In genomic region chr17:34032806-34033205, GRCm38 (mm10) we compare ENCODE assay signal across 8 mouse cellular contexts. TPM values are rescaled to one million over a fixed set of nuclear protein-coding genes. Genes with fewer than 3 reads are reported as not detected.
DNase-seq lines count a peak whose midpoint lies in the region; ATAC-seq and TF ChIP-seq lines count a peak whose summit lies in the region.

No protein-coding gene starts in this region.

- no peak overlapping the region for H3K27ac ChIP-seq in hindbrain, embryonic 12.5 days
- peak overlapping the region; percentile 97 for H3K27ac ChIP-seq in liver, embryonic 16.5 days (ENCODE audit: low read length)
- H3K27ac ChIP-seq in stomach, postnatal 0 days (replicated peaks) = peak overlapping the region; percentile 98

- peak overlapping the region; percentile 98 for H3K9ac ChIP-seq in hindbrain, embryonic 12.5 days
- H3K9ac ChIP-seq in liver, embryonic 16.5 days (ENCODE audit: low read depth, low read length) = peak overlapping the region; percentile 97
- peak overlapping the region; percentile 96 for H3K9ac ChIP-seq in stomach, postnatal 0 days (ENCODE audit: low read length)

- no peak for TF ChIP-seq EP300 in stomach, postnatal 0 days (optimal IDR thresholded peaks at IDR 0.05)

- peak; percentile 12 to 37 for DNase-seq in heart, adult 9 months (ENCODE audit: low spot score in 2 of 2)
- DNase-seq in heart, postnatal 4 days = no peak
- peak; percentile 61 for DNase-seq in A20 (ENCODE audit: low read depth, low spot score)
- DNase-seq in cerebellum, adult 9-10 months = peak; percentile 62
- DNase-seq in stomach, postnatal 0 days (ENCODE audit: low spot score) = no peak
- no peak for DNase-seq in testis, postnatal 10 days (ENCODE audit: low spot score)

- ATAC-seq in hindbrain, embryonic 12.5 days (ENCODE audit: low FRiP score) = no peak
- no peak for ATAC-seq in liver, embryonic 16.5 days (ENCODE audit: low read depth)
- no peak for ATAC-seq in stomach, postnatal 0 days (ENCODE audit: low FRiP score, low TSS enrichment)

- WGBS in hindbrain, embryonic 12.5 days = 63% methylated on average over 9 of the region's 9 CpGs
- 14% methylated on average over 9 of the region's 9 CpGs for WGBS in liver, embryonic 16.5 days (ENCODE audit: insufficient replicate concordance)
- WGBS in stomach, postnatal 0 days = 43% methylated on average over 9 of the region's 9 CpGs

- H3K4me3 ChIP-seq in hindbrain, embryonic 12.5 days = peak overlapping the region; percentile 95
- peak overlapping the region; percentile 97 for H3K4me3 ChIP-seq in liver, embryonic 16.5 days (ENCODE audit: low read depth, low read length)
- peak overlapping the region; percentile 86 for H3K4me3 ChIP-seq in stomach, postnatal 0 days (ENCODE audit: low read depth, low read length)

- H3K36me3 ChIP-seq in hindbrain, embryonic 12.5 days = peaks cover 53% of the 10 kb centered on the region
- peaks cover 33% of the 10 kb centered on the region for H3K36me3 ChIP-seq in liver, embryonic 16.5 days (ENCODE audit: control insufficient read depth, insufficient read depth)
- peaks cover 31% of the 10 kb centered on the region for H3K36me3 ChIP-seq in stomach, postnatal 0 days (ENCODE audit: control insufficient read depth, insufficient read depth, low read length)

- TF ChIP-seq CTCF in stomach, postnatal 0 days (IDR thresholded peaks at IDR 0.05; ENCODE audit: low read depth) = no peak

- peaks cover 49% of the 10 kb centered on the region for H3K4me1 ChIP-seq in hindbrain, embryonic 12.5 days
- peaks cover 39% of the 10 kb centered on the region for H3K4me1 ChIP-seq in liver, embryonic 16.5 days (ENCODE audit: control insufficient read depth, low read depth, low read length)
- H3K4me1 ChIP-seq in stomach, postnatal 0 days (replicated peaks; ENCODE audit: control insufficient read depth, insufficient read depth) = peaks cover 3% of the 10 kb centered on the region

- peak overlapping the region; percentile 83 for H3K4me2 ChIP-seq in hindbrain, embryonic 12.5 days (replicated peaks)
- H3K4me2 ChIP-seq in liver, embryonic 16.5 days (ENCODE audit: low read depth, low read length) = peak overlapping the region; percentile 87
- H3K4me2 ChIP-seq in stomach, postnatal 0 days (replicated peaks; ENCODE audit: low read depth) = peak overlapping the region; percentile 93

- H3K9me3 ChIP-seq in hindbrain, embryonic 12.5 days (replicated peaks) = no peaks in the 10 kb centered on the region
- no peaks in the 10 kb centered on the region for H3K9me3 ChIP-seq in liver, embryonic 16.5 days (replicated peaks; ENCODE audit: control insufficient read depth, low read length)
- H3K9me3 ChIP-seq in stomach, postnatal 0 days (ENCODE audit: control insufficient read depth, low read length) = no peaks in the 10 kb centered on the region

- 0 out of 2 replicates have a peak, but pooled peaks cover 6% of the 10 kb centered on the region for H3K27me3 ChIP-seq in hindbrain, embryonic 12.5 days
- H3K27me3 ChIP-seq in liver, embryonic 16.5 days (ENCODE audit: control insufficient read depth, insufficient read depth, low read depth, low read length) = no peaks in the 10 kb centered on the region
- H3K27me3 ChIP-seq in stomach, postnatal 0 days (ENCODE audit: control insufficient read depth, insufficient read depth, low read length) = no peaks in the 10 kb centered on the region

RNA-seq across cellular contexts. Expression of gene Rxrb, which starts 1.2 kb away (rescaled TPM):
- 10 to 100 TPM; 35.5 to 39.5 TPM for total RNA-seq in heart, postnatal 4 days (2021)
- polyA plus RNA-seq in hindbrain, embryonic 12.5 days (2016; fragmentation: Nextera tagmentation; extraction: Ambion mirVana) = 64.9 and 68.3 TPM in 2 replicates
- polyA plus RNA-seq in liver, embryonic 16.5 days (2015; fragmentation: Nextera tagmentation; extraction: Ambion mirVana) = 14.7 and 15.7 TPM in 2 replicates
- polyA plus RNA-seq in stomach, postnatal 0 days (2015; fragmentation: Nextera tagmentation; extraction: Ambion mirVana) = 25.0 and 26.9 TPM in 2 replicates

RNA-seq across cellular contexts. Expression of gene Slc39a7, which starts 1.3 kb away (rescaled TPM):
- 10 to 100 TPM; 83.8 to 86.5 TPM for total RNA-seq in heart, postnatal 4 days (2021)
- polyA plus RNA-seq in hindbrain, embryonic 12.5 days (2016; fragmentation: Nextera tagmentation; extraction: Ambion mirVana) = 179 and 187 TPM in 2 replicates
- polyA plus RNA-seq in liver, embryonic 16.5 days (2015; fragmentation: Nextera tagmentation; extraction: Ambion mirVana) = 58.8 and 59.8 TPM in 2 replicates
- 114 and 118 TPM in 2 replicates for polyA plus RNA-seq in stomach, postnatal 0 days (2015; fragmentation: Nextera tagmentation; extraction: Ambion mirVana)

RNA-seq across cellular contexts. Expression of gene H2-Ke6, which starts 4.9 kb away (rescaled TPM):
- total RNA-seq in heart, postnatal 4 days (2021) = 10 to 100 TPM; 63.6 to 69.6 TPM
- 57.5 and 67.6 TPM in 2 replicates for polyA plus RNA-seq in hindbrain, embryonic 12.5 days (2016; fragmentation: Nextera tagmentation; extraction: Ambion mirVana)
- polyA plus RNA-seq in liver, embryonic 16.5 days (2015; fragmentation: Nextera tagmentation; extraction: Ambion mirVana) = 30.1 and 32.2 TPM in 2 replicates
- polyA plus RNA-seq in stomach, postnatal 0 days (2015; fragmentation: Nextera tagmentation; extraction: Ambion mirVana) = 37.6 and 42.4 TPM in 2 replicates

RNA-seq across cellular contexts. Expression of gene Col11a2, which starts 6.4 kb away (rescaled TPM):
- 1 to 10 TPM; 1.4 to 2.2 TPM for total RNA-seq in heart, postnatal 4 days (2021)
- polyA plus RNA-seq in hindbrain, embryonic 12.5 days (2016; fragmentation: Nextera tagmentation; extraction: Ambion mirVana) = 7.8 and 18.0 TPM in 2 replicates
- polyA plus RNA-seq in liver, embryonic 16.5 days (2015; fragmentation: Nextera tagmentation; extraction: Ambion mirVana) = 0.26 and 0.27 TPM in 2 replicates
- polyA plus RNA-seq in stomach, postnatal 0 days (2015; fragmentation: Nextera tagmentation; extraction: Ambion mirVana) = 0.18 and 0.29 TPM in 2 replicates

RNA-seq across cellular contexts. Expression of gene Ring1, which starts 8.3 kb away (rescaled TPM):
- total RNA-seq in heart, postnatal 4 days (2021) = 10 to 100 TPM; 18.7 to 19.8 TPM
- 28.2 and 29.7 TPM in 2 replicates for polyA plus RNA-seq in hindbrain, embryonic 12.5 days (2016; fragmentation: Nextera tagmentation; extraction: Ambion mirVana)
- 3.2 and 4.0 TPM in 2 replicates for polyA plus RNA-seq in liver, embryonic 16.5 days (2015; fragmentation: Nextera tagmentation; extraction: Ambion mirVana)
- polyA plus RNA-seq in stomach, postnatal 0 days (2015; fragmentation: Nextera tagmentation; extraction: Ambion mirVana) = 13.3 and 14.6 TPM in 2 replicates

Comparison
In these comparisons a context has a peak if more than half of its experiments do, and no peak if none do; other contexts are left out.
1. DNase-seq: peak in heart, adult 9 months (2 of 2), A20 (single experiment) and cerebellum, adult 9-10 months (single experiment); none in heart, postnatal 4 days (single experiment), stomach, postnatal 0 days (single experiment) and testis, postnatal 10 days (single experiment).
2. Peak in every context shown above with its lines, with median percentiles within 50 percentile points of each other: H3K4me2 ChIP-seq, H3K4me3 ChIP-seq and H3K9ac ChIP-seq.